Mouse (Mus musculus): ENCODE data around the gene Chrna1.
"Not testable (repeated sequence)": the region's sequence is repeated elsewhere in the genome, so short reads cannot be mapped to it uniquely, and the experiment has no call there.

The Chrna1 gene

GRCm38 (mm10) chr2:73557956-73558355, 22.2 kb downstream of the Chrna1 start:
- no peak for DNase-seq (ENCODE audit: low spot score in 2 of 2)

GRCm38 (mm10) chr2:73557061-73557460, 23.1 kb downstream of the Chrna1 start:
- DNase-seq (ENCODE audit: low spot score in 2 of 2): not testable (repeated sequence)

- no peak for DNase-seq (ENCODE audit: low spot score in 2 of 2)
Observed at GRCm38 (mm10) chr2:73554389-73554788, 25.7 kb downstream of the Chrna1 start.

GRCm38 (mm10) chr2:73552926-73553325, 27.2 kb downstream of the Chrna1 start:
- no peak for DNase-seq (ENCODE audit: low spot score in 2 of 2)

- DNase-seq (ENCODE audit: low spot score in 2 of 2): no peak
Observed at GRCm38 (mm10) chr2:73550725-73551124, 29.4 kb downstream of the Chrna1 start.

- DNase-seq (ENCODE audit: low spot score in 2 of 2): no peak
Observed at GRCm38 (mm10) chr2:73548542-73548941, 31.6 kb downstream of the Chrna1 start.

GRCm38 (mm10) chr2:73547256-73547655, 32.9 kb downstream of the Chrna1 start:
- DNase-seq (ENCODE audit: low spot score in 2 of 2): no peak

GRCm38 (mm10) chr2:73545556-73545955, 34.6 kb downstream of the Chrna1 start:
- no peak for DNase-seq (ENCODE audit: low spot score in 2 of 2)

- no peak for DNase-seq (ENCODE audit: low spot score in 2 of 2)
Observed at GRCm38 (mm10) chr2:73540450-73541162, 39.5 kb downstream of the Chrna1 start.

- DNase-seq (ENCODE audit: low spot score in 2 of 2): no peak
Observed at GRCm38 (mm10) chr2:73539697-73540096, 40.4 kb downstream of the Chrna1 start.

GRCm38 (mm10) chr2:73539141-73539540, 41.0 kb downstream of the Chrna1 start:
- DNase-seq (ENCODE audit: low spot score in 2 of 2): no peak

GRCm38 (mm10) chr2:73538590-73538989, 41.5 kb downstream of the Chrna1 start:
- no peak for DNase-seq (ENCODE audit: low spot score in 2 of 2)

GRCm38 (mm10) chr2:73536091-73536783, 43.9 kb downstream of the Chrna1 start:
- DNase-seq (ENCODE audit: low spot score in 2 of 2): no peak

GRCm38 (mm10) chr2:73534720-73535119, 45.4 kb downstream of the Chrna1 start:
- no peak for DNase-seq (ENCODE audit: low spot score in 2 of 2)

GRCm38 (mm10) chr2:73530487-73530886, 49.7 kb downstream of the Chrna1 start:
- DNase-seq (ENCODE audit: low spot score in 2 of 2): no peak

- DNase-seq (ENCODE audit: low spot score in 2 of 2): peak; percentile 32 to 61
Observed at GRCm38 (mm10) chr2:73529356-73530330, 50.5 kb downstream of the Chrna1 start, which contains the start of gene Wipf1. Wipf1 (minus strand) TSS chr2:73529734.

GRCm38 (mm10) chr2:73528516-73529355, 51.4 kb downstream of the Chrna1 start:
- peak in 1 of 2 experiments; percentile 24 for DNase-seq (ENCODE audit: low spot score in 2 of 2)

- DNase-seq (ENCODE audit: low spot score in 2 of 2): no peak
Observed at GRCm38 (mm10) chr2:73527956-73528355, 52.2 kb downstream of the Chrna1 start.

GRCm38 (mm10) chr2:73526691-73527090, 53.4 kb downstream of the Chrna1 start:
- DNase-seq (ENCODE audit: low spot score in 2 of 2): no peak

- DNase-seq (ENCODE audit: low spot score in 2 of 2): no peak
Observed at GRCm38 (mm10) chr2:73522891-73523290, 57.2 kb downstream of the Chrna1 start.

- no peak for DNase-seq (ENCODE audit: low spot score in 2 of 2)
Observed at GRCm38 (mm10) chr2:73522336-73522735, 57.8 kb downstream of the Chrna1 start.

Measured in frontal cortex, postnatal 10 days (tissue).